Mouse (Mus musculus) telencephalon, adult 2 months (tissue): ENCODE measurements around the gene Fndc8.

ENCODE experiments used
- DNase-seq: peaks from one replicate; pipeline ENCODE4 v3.0.0-alpha.2; 2011; ENCODE audit warnings: low read depth, low spot score

The Fndc8 gene

DNA sequence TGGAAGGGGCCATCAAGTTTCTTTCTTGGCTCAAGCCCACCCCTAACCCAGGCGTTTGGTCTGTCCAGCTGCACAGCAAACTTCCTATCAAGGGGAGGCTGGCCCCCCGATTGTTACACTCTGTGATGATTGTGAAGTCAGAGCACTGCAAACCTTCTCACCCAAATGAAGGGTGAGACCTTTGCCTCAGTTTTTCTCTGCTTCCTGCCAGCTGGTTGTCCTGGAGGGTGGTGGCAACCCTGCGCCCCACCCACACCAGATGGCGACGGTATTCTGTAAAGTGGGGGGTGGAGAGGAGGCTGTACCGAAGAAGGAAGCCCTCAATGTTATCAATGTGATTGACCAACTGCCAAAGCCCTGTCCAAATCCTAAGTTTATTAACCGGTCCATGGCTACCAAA lies at the start of gene Fndc8:
Fndc8 (plus strand) TSS at position 189 of the 400 bp plus-strand sequence.
- DNase-seq: no peak

DNA sequence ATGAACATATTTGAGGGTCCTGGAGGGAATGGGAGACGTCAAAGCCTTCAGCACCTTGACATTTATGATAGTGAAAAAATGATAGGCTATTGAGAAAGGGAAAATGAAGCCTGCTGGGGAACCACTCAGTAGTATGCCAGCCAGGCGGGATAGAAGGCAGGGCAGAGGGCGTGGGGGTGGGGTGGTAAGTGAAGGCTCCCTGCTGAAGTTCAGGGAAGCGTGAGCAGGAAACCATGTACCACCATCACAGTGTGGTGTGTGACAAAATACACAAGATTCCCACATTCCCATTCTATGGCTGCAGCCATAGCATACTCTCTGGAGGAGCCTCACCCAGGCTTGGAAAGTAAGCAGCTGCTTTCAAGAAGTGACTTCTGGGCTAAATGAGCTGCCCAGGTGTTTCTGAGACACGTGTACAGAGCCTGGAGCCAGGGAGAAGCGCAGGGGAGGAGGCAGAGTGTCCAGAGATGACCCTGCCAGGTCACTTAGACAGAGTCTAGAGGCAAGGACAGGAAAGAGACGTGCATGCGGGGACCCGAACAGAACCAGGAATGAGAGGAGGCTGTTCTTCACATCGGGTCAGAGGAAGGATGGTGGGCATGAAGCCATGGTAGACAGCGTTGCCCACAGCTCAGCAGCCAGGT lies 47.0 kb upstream of the Fndc8 start:
- DNase-seq: no peak

DNA sequence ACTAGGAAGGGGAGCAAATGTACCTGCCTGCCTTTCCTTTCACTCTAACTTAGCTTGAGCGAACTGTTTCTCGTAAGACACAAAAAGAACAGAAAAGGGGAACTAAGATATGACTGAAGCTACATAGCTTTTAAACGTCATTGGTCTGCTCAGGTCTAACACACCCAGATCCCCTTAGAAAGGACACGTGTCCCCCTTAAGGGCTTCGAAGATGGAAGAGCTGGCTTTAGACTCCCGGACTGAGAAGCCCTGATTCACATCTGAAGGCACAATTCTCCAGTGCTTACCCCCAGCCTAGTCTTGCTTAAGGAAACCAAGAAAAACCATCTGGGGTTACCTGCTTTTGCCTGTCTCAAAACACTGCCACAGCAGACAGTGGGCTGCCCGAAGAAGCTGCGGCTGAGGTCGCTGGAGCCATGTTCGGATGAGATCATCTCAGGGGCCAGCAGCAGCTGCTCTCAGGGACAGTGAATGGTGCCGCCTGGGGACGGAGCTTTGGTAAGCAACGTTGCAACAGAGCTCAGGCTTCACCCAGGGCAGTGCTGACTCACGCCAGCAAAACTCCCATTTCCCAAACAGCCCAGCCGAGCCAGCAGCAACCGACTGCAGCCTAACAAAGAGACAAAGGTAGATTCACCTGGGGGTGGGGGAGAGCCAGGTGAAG lies 46.4 kb upstream of the Fndc8 start:
- peak; percentile 54 for DNase-seq

DNA sequence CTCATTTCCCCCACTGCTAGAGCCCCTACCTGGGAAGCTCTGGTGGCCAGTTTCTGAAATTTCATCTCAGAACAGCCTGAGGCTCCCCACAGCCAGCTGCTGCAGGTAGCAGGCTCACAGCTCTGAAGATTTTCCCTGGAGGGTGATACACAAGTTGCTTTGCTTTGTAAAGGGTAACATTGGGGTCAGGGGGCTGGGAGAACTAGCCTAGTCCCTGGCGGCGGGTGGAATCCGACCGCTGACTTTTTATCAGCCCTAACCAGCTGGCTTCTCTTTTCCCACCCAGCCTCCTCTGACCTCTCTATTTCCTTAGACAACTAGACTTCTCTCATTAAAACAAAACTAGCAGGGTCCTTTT lies 45.9 kb upstream of the Fndc8 start:
- DNase-seq: no peak

DNA sequence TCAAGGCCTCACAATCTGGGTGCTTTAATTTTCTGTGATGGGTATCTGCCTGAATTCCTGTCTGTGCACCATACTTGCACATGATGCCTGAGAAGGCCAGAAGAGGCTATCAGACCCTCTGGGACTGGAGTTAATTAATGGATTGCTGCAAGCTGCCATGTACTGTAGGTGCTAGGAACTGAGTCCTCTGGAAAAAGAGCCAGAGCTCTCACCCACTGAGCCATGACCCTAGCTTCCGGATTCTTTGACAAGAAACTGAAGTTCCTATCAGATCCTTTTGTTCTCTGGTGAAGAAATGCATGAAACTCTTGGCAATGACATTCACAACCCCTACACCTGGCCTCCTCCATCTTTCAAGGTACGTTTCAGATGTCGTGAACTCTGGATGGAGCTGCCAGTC lies 45.0 kb upstream of the Fndc8 start:
- DNase-seq: no peak

DNA sequence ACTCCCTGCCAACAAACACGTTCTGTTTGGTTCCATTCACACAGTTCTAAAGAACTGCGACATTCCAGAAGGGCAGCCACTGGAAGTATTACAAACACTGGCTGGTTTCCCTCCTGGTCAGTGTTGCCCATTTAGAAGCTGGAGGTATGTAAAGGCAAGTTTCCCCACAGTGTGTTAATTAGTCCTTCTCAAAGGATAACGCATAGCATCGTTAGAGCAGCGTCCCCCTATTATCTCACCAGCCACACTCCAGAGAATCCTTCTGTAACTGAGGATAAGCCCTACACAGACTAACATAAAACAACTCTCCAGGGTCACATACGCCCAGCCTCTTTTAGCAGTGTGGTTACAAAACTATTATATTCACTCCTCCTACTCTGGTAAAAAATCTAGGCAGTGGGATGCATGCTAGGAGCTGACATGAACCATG lies 44.3 kb upstream of the Fndc8 start:
- DNase-seq: no peak

DNA sequence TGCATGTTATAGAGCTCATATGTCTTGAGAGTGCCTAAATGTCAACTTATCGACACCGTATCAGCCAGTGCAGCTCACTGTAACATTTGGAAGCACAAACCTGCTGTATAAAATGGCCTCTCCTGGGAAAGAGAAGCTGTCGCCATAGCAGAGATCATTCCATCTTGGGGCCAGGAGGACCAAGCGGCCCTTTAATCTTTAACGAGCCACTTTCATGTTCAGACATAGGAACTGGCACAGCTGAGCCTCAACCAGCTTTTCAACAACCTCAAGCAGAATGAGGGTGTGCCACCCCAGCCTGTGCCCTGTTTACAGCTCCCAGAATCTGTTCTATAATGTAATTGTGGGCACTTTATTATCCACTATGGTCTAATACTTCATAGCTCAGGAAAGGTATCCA lies 41.7 kb upstream of the Fndc8 start:
- no peak for DNase-seq

DNA sequence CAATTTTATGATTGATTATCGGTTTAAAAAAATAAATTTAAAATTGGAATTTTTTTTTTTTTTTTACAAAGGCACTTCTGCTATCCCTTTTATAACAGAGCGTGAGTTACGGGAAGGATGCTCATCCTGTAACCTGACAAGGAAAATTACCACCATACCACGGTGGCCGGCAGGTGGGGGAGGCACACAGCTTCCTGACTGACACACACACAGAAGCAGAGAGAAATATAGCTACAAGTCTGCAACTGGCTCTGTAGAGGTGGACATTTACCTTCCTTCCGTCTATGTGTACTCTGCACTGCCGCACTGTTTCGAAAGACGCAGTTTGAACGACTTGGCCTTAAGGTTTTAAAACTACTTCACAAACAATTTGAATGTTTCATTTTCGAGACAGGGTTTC lies 39.8 kb upstream of the Fndc8 start:
- no peak for DNase-seq

DNA sequence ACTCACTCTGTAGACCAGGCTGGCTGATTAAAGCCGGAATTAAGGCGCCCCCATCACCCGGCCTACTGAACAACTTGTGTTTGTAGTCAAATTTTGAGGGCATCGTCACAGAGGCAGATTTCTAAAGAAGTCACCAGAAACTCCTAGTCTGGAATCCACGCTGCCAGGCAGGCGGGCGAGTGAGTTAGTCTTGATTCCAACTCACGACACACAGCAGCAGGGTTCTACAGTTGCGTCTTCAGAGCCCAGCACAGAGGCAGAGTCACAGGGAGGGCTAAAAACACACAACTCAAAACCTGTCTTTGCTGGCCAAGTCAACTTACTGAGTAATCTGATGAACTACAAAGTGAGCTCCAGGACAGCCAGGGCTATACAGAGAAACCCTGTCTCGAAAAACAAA lies 39.4 kb upstream of the Fndc8 start:
- DNase-seq: no peak

DNA sequence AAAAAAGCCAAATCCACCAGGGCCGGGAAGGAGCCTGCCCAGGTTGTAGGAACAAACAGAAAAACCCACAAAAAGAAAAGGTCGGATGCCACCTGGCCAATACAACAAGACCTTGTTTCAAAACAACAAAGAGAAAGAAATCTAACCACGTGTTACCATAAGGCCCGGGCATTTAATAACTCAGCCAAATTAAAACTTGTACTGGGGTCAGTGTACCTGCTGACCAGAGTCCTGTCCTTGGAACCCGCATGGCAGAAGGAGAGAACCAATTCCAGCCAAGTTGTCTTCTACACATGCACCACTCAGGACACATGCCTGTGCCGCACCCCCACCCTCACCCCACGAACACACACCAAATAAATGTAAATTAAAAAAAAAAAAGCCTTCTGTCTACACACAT lies 39.0 kb upstream of the Fndc8 start:
- DNase-seq: no peak

DNA sequence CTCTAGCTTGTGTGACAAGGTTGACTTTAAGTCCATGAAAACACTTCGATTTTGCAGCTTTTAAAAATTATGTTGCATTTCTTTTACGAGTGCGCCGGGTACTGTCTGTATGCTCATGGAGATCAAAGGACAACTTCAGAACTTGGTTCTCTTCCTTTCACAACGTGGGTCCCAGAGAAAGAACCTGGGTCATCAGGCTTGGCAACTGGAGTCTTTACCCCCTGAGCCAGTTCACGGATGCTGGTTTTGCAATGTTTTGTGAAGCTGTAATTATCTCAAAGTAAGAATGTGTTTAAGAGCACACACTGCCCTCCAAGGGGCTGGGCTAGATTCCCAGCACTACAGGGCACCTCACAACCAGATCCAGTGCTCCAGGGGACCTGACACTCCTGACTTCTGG lies 37.8 kb upstream of the Fndc8 start:
- no peak for DNase-seq

DNA sequence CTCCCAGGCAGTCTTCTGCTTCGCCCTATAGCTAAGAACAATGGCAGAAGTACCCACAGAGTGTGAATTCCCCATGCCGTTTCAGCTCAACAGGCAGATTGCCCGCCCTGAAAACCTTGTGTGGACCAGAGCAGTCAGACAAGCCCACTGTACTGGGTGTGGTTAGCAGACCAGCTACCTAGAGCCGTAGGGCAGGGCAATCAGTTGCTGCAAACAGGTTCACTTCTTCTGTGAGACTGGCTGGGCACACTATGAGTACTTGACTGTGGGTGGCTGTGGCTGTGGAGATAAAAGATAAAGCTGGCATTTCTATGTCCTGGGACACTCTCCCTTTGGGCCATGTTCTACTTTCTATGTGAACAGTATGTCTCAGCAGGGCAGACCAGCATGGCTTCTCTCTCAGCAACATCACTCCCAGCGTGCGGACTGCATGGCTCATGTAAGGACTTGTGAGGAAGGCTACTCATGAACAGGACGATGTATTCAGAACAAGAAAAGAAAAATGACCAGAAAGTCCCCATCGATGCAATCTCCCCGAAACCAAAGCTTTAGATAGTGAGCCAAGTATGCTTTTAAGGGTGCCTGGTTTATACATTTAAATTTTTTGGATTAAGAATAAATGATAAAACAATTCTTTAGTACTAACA lies 36.5 kb upstream of the Fndc8 start:
- no peak for DNase-seq

DNA sequence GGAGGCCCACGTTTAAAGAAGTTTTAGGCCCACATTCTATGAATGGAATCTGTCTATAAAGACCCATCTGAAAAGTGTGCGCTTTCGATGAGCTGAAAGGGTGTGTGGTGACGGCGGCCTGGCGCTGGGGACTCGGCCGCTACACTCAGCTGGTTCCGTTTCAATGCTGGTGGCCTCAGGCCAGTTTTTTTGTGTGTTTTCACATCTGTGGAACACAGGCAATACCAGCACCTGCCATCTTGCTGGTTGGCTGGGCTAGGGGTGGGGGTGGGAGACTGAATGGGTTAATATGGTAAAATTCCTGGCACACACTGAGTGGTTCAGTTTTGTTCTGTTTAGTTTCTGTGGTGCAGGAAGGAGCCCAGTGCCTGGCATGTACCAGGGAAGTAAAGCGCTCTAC lies 35.9 kb upstream of the Fndc8 start:
- DNase-seq: no peak

DNA sequence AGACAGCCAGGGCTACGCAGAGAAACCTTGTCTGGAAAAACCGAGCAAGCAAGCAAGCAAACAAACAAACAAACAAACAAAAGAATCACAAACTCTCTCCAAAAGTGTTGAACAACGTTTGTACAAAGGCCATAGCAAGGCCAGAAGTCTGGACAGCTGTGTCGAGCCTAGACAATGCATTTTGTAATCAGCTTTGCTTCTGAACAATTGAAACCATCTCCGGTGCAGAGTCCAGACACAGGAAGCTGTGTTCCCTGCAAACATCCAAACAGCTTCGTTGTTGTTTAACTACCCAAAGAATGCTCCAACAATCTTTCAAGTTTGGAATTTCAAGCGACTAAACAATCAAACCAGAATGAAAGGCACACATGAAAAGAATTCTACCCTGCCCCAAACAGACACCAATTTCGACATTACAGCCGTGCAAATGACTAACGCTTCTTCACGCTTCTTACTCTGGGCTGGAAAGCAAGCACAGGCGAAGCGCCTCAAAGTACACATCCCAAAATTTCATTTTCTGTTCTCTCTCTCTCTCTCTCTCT lies 34.5 kb upstream of the Fndc8 start:
- peak; percentile 68 for DNase-seq

DNA sequence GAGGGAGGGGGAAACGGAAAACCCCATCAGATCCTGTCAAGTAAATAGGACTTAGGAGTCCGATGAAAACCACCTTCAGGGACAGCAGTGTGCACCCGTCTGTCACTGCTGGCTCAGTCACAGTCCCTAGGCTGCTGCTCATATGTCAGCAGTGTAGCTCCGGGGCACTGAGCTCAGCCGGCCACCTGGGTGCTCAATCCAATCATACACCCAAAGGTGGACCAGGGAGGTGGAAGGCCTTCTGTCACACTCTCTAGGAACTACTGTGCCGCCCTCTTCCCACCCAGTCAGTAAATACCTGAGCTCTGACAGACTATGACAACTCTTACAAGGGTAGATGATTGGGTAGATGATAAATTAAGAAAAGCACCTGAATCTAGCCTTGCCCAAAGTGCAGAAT lies 31.2 kb upstream of the Fndc8 start:
- DNase-seq: no peak

DNA sequence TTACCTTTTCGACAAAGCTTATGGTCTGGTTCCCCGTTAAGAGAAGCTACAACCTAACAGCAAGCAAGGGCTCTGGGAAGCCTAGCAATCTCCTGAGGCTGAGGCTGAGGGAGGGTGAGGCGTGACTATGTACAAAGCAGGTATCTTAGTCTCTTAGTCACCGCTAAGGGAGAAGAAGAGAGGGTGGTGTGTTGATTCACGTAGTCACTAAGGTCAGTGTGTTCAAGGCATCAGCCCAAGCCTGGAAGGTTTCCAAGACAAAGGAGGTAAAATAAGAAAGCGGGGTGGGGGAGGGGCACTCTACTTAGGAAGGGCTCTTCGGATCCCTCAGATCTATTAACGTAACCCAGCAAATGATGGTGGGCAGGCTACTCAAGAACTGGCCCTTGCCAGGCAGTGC lies 30.4 kb upstream of the Fndc8 start:
- DNase-seq: no peak

DNA sequence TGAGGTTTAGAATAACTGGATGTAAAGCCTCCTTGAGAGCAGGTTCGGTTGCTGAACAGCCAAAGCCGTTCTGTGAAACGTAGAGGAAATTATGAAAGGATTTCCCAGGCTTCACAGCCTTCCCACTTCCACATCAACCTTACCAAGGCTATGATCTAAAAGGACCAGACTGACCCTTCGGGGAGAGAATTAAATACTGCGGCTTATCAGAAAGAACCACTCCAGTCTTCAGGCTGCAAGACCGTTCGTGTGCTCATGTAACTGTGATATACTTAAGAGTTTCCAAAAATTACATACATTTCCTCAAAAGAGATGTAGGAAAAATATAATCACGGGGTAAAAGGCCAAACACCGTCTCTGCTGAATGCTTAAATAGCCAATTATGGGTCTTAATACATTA lies 29.3 kb upstream of the Fndc8 start:
- DNase-seq: no peak

DNA sequence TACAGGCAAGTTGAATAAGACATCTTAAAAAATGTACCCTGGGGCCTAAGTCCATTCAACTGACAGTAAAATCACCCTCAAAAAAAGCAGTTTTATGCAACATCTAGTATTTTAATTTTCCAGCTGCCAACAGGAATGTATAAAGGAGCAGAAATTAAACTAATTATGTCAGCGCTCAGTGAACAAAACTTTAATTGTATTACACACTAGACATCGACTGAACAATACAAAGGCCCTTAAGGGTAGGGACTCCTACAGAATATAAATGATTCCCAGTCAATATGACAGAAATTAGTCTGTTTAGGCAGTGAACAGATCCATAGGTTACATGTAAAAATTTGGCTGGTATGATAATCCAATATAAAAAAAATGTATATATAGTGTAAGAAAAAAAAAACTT lies 28.9 kb upstream of the Fndc8 start:
- no peak for DNase-seq

DNA sequence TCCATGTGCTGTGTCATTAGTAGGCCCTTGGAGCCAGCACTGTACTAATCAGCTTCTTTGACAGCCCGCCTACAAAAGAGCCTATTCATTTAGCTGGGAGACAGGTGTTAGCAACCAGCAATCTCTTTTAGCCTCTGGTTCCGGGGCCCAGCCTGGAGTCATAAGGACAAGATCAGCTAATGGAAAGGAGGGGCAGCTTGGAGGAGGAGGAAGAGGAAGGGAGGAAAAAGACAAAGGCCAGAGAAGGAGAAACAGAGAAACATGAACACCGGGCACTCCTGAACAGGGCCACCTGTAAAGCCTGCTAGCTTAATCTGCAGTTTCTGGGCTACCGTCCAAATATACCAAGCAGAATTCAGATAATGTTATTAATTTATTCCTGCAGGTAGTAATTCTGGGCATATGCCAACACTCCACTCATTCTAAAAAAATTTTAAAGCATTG lies 28.4 kb upstream of the Fndc8 start:
- no peak for DNase-seq

DNA sequence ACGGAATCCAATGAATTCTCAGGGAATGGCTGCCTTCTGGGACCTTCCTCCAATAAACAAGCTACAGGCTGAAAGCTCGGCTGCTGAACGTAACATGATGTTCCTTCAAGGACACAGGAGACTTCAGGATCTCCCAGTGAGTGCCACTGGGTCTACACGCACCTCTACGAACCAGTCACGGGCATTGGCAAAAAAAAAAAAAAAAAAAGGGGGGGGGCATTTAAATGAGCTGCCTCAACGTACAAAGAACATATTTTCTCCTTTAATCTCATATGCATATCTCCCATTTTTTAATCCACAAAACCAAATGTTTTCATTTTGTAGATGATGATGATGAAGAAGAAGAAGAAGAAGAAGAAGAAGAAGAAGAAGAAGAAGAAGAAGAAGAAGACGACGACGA lies 26.0 kb upstream of the Fndc8 start:
- DNase-seq: no peak

DNA sequence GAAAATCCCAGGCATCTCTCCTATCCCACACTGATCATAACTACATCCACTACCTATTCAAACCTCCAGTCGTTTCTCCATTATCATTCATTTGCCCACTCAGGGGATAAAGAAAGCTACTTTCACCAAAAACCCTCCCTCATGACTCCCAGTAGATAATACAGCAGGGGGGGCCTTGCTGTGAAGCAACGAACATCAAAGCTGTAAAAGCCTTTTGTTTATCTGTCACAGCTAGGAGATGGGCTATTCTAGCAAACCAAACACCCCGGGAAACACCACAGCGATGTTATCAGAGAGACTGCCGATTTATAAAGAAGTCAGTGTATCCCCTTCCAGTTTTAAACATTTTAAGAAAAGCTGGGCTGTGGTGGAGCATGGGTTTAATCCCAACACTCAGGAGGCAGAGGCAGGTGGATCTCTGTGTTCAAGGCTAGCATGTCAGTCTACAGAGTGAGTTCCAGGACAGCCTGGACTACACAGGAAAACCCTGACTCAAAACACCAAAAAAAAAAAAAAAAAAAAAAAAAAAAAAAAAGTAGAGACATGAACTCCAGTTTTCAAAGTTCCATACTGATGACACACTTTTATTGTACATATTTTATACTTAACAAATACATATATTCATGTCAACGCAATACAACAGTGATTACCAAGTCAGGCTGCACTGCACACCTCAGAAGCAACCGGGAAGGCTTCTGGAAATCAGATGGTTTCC lies 24.9 kb upstream of the Fndc8 start:
- no peak for DNase-seq

DNA sequence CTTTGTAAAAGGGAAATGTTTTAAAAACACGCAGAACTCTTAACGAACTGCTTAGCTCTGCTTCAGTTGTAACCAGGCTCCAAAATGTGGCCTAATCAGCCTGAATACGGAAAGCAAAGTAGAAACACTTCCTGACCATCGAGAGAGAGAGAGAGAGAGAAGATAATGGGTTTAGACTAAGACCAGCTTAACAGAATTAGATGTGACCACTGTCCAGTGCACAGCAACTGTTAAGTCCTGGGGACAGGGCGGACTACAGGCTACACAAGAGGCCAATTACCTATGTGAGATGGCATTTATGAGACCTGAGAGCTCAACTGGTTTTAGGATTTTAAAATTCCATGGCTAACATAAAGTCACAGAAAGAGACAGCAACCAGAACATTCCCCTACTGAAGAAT lies 24.0 kb upstream of the Fndc8 start:
- DNase-seq: no peak
